Mouse (Mus musculus) liver (tissue): ENCODE measurements around the gene Gm49405.
"Not testable (repeated sequence)": the region's sequence is repeated elsewhere in the genome, so short reads cannot be mapped to it uniquely, and the experiment has no call there.

Experiments used
- DNase-seq: peaks from one replicate; pipeline ENCODE4 v3.0.0-alpha.2; 2020; ENCODE audit warnings: mixed read lengths

The Gm49405 gene

GRCm38 (mm10) chr19:4015635-4016034, 15.2 kb downstream of the Gm49405 start:
- peak; percentile 64 for DNase-seq

GRCm38 (mm10) chr19:4017921-4018587, 17.6 kb downstream of the Gm49405 start:
- DNase-seq, result no peak

DNA sequence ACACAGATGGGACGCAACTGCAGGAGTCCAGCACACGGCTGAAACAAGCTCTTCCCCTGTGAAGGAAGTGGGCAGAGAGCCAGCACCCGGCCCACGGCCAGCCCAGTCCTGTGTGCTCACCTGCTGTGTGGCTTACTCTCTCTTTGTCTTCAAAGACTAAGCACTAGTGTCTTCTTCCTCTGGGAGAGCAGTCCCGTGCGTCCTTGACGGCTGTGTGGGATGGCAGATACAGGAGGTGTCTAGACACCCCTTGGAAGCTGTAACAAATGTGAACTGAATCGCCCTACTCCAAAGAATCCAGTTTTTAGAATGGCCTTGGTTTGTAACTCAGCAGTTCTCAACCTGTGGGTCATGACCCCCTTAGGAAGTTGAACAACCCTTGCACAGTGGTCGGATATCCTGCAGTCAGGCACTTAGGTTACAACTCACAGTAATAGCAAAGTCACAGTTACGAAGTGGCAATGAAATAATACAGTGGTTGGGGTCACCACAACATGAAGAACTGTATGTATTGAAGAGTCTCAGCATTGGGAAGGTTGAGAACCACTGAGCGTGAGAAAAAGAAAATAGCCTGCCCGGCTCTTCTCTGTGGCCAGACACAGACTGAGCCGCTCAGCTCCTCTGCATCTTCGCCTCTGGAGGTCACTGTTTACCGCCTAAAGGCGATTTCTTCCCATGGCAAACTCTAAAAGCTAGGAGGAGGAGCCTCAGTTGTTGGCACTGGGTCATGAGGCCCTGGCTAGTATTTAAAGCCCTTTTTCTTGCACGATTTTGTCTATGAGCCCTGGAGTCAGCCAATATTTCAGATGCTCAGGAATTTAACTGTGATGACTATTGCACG, 18.5 kb downstream of the Gm49405 start:
- peak; percentile 76 for DNase-seq

GRCm38 (mm10) chr19:4023185-4023584, 22.8 kb downstream of the Gm49405 start:
- no peak for DNase-seq

GRCm38 (mm10) chr19:4027576-4027975, 27.1 kb downstream of the Gm49405 start:
- no peak for DNase-seq

DNA sequence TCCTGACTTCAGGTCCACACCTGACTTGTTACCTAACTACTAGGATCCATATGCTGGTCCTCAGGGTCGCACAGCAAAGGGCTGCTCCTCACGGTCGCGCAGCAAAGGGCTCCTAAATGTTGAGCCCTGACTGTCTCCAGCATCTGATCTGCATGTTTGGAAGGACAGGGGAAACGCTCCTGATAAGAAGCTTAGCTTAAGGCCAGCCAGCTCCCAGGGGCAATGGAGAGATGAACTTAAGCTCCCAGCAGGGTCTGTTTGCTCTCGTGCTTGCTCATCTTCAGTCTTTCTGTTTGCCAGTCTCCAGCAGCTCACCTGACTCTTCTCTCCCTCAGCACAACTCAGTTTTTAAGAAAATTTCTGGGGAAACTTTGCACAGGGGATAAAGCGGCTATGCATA, 32.2 kb downstream of the Gm49405 start:
- no peak for DNase-seq

- peak; percentile 30 for DNase-seq
These were observed 32.9 kb downstream of the Gm49405 start for GRCm38 (mm10) chr19:4033298-4033697.

- DNase-seq, result no peak
These were observed 33.3 kb downstream of the Gm49405 start for GRCm38 (mm10) chr19:4033742-4034141.

GRCm38 (mm10) chr19:4036327-4037045, 36.1 kb downstream of the Gm49405 start:
- no peak for DNase-seq

DNA sequence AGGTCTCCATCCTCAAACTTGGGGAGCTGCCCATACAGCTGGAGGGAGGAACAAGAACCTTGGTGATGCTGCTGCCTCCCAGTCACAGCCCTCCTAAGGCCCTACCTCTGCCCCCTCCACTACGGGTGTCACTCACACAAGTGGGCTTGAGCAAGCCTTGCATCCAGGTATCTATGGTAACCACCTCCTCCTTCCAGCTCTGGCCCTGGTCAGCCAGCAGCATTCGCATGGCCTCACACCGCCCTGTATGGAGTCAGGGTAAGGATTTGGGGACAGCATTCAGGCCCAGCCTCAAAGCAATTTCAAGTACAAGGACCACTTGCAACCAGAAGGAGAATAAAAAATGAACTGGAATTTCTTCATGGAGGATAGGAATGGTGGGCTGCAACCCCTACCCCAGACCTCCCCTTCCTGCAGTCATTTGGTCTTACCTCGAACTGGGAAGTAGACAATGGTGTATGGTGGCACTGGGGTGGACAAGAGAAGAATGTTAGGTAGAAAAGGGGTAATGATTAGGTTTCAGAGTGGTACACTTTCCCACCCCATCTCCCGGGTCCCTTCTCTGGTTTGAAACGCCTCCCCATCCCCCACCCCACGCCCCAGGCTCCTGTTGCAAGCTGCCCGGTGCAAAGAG, 36.8 kb downstream of the Gm49405 start:
- not testable (repeated sequence) for DNase-seq

DNA sequence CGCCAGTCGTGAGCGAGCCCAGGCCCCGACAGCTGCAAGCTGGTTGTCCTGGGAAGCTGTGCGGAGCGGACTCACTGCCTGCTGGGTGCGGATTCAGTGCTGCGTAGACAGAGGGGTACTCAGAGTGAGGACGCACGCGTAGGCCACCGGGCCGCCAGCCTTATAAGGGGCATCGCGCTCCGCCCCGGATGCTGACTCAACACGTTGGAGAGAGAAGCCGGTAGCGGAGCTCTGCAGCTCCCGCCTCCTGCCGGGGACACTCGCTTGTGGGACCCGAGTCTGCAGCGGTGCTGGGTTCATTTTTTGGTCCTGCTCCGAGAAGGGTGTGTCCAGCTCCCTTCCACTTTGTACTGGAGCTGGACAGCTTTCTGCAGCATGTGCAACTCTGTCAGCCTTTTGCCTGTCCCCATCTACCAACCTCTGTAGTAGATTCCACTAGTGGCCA, 37.4 kb downstream of the Gm49405 start, which contains the start of gene Gstp1:
Gene Gstp1 (minus strand): TSS at position 198 of the 445 bp plus-strand sequence.
- peak; percentile 90 for DNase-seq

- not testable (repeated sequence) for DNase-seq
These were observed 40.5 kb downstream of the Gm49405 start for GRCm38 (mm10) chr19:4040941-4041340.

DNA sequence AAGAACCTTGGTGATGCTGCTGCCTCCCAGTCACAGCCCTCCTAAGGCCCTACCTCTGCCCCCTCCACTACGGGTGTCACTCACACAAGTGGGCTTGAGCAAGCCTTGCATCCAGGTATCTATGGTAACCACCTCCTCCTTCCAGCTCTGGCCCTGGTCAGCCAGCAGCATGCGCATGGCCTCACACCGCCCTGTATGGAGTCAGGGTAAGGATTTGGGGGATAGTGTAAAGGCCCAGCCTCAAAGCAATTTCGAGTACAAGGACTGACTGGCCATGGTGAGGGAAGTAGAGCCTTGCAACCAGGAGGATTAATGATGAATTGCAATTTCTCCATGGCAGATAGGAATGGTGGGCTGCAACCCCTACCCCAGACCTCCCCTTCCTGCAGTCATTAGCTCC, 41.1 kb downstream of the Gm49405 start:
- DNase-seq, result not testable (repeated sequence)

- peak; percentile 50 for DNase-seq
These were observed 41.7 kb downstream of the Gm49405 start for GRCm38 (mm10) chr19:4042124-4042523.

DNA sequence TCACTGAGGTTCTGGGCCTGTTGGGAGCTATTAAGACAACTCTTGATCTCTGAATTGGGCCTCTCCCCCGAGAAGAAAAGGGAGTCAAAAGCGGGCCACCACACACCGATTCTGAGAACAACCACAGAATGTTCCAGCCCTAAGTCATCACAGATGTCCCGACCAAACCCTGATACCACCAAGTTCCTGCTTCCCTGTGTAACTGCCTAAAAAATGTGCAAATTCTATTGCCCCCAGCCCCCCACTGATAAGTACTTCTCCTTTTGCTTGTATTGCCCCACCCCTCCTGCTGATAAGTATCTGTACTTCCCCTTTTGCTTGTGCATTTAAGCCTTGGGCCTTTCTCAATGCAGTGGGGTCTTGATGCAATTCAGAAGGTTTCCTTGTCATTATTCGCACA, 43.7 kb downstream of the Gm49405 start:
- not testable (repeated sequence) for DNase-seq

DNA sequence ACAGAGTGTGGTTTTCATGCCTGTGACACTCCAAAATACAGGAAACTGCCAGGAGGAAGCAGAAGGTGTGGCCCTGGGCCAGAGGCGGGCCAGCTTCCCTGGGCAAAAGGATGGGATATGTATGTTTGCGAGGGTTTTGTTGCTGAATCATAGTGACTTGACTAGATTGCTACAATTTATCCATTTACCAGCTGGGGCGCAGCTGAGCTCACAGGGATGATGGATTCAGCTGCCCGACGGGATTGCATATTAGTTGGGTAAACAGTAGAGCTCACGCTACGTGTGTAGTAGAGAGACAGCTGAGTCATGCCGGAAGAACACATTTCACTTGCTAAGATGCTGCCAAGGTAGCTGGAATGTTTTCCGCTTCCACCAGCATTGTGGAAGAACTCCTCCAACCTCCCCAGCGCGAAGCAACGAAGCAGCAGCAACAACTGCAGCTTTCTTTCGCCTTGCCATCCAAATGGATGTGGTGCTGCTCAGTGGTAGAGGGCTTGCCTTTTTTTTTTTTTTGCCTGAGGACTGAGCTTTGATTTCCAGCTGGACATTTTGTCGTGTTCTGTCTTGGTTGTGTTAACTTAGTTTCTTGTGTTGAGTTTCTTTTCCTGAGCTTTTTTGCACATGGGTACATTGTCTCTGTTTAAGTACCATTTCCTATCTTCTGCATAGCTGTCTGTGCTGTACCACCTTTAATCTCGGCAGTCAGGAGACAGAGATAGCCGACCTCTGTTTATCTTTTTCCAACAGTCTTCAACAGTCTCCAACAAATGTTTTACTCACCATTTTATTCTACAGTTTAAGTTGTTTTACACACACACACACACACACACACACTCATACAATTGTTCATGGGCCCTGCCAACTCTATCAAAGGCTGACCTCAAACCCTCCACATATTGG, 45.8 kb downstream of the Gm49405 start, which contains the start of gene Gstp2:
Gene Gstp2 (minus strand): TSS at position 58 of the 900 bp plus-strand sequence.
- peak; percentile 83 for DNase-seq

DNA sequence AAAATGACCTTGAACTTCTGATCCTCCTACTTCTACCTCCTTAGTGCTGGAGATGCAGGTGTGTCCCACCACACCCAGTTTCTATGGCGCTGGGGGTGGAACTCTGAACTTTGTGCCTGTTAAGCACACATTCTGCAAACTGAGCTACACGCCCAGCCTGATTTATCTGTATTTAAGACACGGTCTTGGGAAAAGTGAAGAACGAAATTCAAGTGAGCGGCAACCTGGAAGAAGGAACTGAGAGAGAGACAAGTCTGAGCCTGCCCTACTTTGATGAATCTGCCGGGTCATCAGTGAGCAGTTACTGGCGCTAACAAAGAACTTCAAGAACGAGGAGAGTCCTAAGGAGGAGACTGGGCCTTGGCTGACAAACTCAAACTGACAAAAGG, 46.4 kb downstream of the Gm49405 start:
- peak; percentile 84 for DNase-seq

GRCm38 (mm10) chr19:4047859-4048258, 47.4 kb downstream of the Gm49405 start:
- peak; percentile 90 for DNase-seq

GRCm38 (mm10) chr19:4049069-4049468, 48.6 kb downstream of the Gm49405 start:
- DNase-seq, result not testable (repeated sequence)

DNA sequence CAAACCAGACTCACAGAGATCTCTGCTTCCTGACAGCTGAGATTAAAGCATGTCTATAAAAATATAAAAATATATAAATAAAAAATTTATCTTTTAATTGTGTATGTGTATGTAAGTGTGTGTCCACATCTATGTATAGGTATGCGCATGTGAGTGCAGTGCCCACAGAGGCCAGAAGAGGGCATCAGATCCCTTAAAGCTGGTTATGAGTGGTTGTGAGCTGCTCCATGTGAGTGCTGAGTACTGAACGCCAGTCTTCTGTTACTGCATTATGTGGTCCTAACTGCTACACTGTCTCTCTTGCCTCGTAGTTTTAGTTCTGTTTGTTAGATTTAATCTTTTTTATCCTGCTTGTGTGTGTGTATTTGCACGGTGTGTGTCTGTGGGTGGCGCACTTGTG, 50.6 kb downstream of the Gm49405 start:
- DNase-seq, result peak; percentile 45

- peak; percentile 79 for DNase-seq
These were observed 51.5 kb downstream of the Gm49405 start for GRCm38 (mm10) chr19:4051741-4052515.
